Mouse (Mus musculus) adrenal gland, postnatal 4 days (tissue): ENCODE results near the gene Aspdh. TPM values are rescaled to one million over a fixed set of nuclear protein-coding genes. Genes with fewer than 3 reads are reported as not detected.

Experiments used
- DNase-seq, 2 experiments: peaks; one replicate each; pipeline ENCODE4 v3.0.0; 2021 to 2022; ENCODE audit warnings: low spot score in 2 of 2, mixed read lengths in 2 of 2
- total RNA-seq, 2 experiments: library from RNA; stranded (reverse); gene quantifications; 2 replicates each; pipeline ENCODE4 v1.2.3; 2021

The Aspdh gene
- total RNA-seq, 2 experiments from 2014 or later = 3.2 to 6.2 TPM

DNA sequence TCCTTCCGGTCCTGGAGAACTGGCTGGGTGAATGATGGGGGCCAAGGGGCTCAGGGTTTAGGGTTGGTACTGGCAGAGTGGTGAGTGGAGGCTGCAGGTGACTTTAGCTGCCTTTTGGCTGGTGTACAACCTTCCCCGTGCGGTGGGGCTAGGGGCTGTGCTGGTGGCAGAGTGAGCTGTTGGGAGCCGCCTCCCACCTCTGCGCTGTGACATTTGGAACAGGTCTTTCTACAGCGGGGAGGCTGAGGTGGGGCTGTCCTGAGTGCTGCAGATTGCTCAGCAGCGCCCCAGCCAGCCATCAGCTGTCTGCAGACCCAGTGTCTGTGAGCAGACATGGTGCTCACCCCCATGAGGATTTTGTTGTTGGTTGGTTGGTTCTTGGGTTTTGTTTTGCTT lies 19.7 kb upstream of the Aspdh start:
- no peak for DNase-seq

DNA sequence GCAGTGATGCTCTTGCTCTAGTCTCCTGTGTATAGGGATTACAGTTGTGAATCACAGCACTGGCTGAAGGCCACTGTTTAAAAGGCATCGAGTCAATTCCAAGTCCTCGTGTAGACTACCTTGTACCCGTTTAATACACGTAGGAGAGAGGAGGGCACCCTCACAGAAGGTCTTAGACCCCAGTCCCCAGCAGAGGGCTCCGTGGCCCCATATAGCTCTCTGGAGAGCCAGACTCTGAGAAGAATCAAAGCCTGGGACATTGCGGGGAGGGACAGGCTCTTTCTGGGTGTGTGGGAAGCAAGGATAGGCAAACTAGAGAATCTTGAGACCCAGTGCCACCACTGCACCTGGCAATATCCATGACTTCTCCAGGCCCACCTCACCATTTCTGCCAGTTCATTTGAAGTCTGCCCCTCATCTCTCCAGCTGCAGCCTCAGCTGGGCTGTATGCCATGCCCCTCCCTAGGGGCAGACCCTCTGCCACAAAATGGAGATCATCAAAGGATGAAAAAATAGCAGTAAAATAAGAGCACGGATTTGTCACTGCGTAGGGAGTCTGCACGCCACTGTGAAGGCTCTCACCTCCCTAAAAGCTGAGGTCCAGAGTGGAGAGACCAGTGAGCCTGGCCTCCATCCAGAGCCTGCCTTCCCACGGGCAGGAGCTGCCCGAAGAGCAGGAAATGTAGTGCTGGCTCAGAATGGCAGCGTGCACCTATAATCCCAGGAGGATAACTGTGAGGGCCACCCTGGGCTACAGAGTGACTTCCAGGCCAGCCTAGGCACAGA lies 18.9 kb upstream of the Aspdh start:
- no peak for DNase-seq

DNA sequence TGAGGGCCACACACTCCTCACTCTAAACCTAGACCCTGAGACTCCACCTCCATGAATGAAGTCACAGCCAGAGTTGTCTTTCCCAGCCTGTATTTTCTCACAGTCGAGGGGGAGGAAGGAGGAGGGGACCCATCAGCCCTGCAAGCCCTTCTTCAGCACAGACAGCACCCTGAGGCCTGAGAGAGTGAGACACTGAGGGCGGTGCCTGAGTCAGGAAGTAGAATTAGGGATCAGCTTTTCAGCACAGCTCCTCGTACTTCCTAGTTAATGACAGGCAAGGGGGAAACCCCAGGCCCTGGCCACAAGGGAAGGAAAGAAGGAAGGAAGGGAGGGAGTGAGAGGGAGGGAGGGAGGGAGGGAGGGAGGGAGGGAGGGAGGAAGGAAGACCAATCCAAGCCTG lies 11.9 kb upstream of the Aspdh start:
- DNase-seq = no peak

DNA sequence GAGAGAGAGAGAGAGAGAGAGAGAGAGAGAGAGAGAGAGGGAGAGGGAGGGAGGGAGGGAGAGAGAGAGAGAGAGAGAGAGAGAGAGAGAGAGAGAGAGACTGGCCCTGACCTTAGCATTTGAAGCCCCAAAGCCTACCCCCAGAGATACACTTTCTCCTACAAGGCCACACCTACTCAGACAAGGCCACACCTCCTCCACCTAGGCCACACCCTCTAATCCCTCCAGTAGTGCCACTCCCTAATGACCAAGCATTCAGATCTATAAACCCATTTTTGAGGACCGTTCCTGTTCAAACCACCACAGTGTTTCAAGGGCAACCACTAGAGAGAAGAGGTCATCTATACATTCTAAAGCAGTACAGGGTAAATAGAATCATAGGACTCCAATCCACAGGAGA lies 8.9 kb upstream of the Aspdh start:
- no peak for DNase-seq

DNA sequence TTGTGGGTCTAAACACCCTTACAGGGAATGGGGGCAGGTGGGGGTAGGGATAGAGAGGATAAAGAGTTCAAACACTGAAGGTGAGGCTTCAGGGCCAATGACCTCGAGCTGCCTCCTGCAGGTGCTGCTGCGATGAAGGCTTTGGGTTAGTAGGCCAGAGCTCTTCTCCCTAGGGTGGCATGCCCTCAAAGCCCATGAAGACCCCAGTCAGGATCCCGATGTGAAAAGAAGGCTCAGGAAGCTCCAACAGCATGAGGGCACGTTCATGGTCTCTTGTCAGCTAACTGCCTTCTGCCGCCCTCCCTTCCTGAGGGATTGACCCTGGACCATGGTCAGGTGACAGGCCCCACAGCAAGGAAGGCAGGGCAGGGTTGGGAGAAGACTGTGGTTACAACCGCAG lies 5.1 kb upstream of the Aspdh start:
- no peak for DNase-seq

DNA sequence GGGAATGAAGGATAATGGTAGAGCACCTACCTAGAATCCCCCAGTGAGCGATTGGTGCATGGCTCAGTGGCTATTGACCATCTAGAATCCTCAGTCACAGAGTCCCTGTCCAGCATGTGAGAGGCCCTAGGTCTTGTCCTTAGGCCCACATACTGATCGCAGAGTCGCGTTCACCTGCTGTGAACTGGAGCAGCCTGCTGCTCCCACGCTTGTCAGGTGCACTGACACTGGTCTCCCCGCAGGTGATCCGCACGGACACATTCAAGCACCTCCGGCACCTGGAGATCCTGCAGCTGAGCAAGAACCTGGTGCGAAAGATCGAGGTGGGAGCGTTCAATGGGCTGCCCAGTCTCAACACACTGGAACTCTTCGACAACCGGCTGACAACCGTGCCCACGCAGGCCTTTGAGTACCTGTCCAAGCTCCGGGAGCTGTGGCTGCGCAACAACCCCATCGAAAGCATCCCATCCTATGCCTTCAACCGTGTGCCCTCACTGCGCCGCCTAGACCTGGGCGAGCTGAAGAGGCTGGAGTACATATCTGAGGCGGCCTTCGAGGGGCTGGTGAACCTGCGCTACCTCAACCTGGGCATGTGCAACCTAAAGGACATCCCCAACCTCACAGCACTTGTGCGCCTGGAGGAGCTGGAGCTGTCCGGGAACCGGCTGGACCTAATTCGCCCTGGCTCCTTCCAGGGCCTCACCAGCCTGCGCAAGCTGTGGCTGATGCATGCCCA lies 4.3 kb upstream of the Aspdh start:
- DNase-seq = no peak

DNA sequence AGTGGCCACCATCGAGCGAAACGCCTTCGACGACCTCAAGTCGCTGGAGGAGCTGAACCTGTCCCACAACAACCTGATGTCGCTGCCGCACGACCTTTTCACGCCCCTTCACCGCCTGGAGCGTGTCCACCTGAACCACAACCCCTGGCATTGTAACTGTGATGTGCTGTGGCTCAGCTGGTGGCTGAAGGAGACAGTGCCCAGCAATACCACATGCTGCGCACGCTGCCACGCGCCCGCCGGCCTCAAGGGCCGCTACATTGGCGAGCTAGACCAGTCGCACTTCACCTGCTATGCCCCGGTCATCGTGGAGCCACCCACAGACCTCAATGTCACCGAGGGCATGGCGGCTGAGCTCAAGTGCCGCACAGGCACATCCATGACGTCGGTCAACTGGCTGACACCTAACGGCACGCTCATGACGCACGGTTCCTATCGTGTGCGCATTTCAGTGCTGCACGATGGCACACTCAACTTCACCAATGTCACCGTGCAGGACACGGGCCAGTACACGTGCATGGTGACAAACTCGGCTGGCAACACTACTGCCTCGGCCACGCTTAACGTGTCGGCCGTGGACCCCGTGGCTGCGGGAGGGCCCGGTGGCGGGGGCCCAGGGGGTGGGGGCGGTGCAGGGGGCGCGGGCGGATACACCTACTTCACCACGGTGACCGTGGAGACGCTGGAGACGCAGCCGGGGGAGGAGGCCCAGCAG lies 3.5 kb upstream of the Aspdh start:
- no peak for DNase-seq

DNA sequence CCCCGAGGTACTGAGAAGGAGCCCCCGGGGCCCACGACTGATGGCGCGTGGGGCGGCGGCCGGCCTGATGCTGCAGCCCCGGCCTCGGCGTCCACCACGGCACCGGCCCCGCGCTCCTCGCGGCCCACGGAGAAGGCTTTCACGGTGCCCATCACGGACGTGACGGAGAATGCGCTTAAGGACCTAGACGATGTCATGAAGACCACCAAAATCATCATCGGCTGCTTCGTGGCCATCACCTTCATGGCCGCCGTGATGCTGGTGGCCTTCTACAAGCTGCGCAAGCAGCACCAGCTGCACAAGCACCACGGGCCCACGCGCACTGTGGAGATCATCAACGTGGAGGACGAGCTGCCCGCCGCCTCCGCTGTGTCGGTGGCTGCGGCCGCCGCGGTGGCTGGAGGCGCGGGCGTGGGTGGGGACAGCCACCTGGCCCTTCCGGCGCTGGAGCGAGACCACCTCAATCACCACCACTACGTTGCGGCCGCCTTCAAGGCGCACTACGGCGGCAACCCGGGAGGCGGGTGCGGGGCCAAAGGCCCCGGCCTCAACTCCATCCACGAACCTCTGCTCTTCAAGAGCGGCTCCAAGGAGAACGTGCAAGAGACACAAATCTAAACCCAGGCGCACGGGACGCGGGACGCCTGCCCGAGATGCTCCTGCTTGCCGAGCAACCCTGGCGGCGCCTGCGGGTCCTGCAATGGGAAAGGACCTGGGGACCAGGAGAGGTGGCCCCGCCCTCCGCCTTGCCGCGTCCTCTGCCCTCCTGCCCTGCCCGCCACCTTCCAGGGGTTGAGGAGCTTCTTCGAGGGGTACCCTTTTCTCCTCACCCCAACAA lies 2.8 kb upstream of the Aspdh start:
- peak in 1 of 2 experiments; percentile 4 for DNase-seq

DNA sequence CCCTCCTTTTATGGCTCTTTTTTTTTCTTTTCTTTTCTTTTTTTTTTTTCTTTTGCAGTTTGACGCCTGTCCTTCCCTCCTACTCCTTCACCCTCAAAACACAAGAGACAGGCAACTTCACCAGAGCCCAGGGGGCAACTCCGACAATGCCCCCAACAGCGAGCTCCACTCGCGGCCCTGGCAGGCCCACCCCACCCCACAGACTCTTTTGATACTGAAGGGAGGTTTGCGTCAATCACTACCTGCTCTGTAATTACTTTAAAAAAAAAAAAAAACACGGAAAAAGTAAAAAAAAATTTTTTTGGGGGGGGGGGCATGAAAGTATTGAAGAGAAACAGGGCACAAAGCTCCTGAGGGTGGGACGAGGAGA lies 2.1 kb upstream of the Aspdh start:
- DNase-seq = peak in 1 of 2 experiments; percentile 1

DNA sequence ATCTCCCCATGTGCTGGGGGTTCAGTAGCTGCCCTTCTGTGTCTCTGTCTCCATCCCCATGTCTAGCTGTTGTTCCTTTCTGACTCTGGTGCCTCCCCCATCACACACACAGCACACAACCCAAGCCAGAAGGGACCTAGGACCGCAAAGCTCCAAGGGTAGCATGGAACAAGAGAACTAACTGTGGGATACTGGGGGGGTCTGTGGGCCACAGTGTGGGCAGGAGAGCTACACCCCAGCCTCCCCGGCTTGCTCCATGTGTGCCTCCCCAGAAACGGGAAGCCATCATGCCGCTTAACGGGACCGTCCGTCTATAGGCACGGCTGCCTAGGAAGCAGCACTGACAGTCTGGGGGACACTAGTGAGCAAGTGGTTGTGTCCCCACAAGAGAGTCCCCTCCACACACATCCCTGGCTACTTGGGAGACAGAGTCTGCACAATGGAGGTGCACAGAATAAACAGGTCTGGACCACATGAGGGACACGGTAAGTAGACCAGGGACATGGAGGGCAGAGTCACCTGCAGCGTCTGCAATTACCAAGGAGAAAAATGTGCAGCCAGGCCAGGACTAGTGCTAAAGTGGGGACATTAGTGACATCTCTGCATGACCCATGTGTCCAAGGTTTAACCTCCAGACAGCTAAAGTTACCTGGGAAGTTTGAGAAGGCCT lies 1.5 kb upstream of the Aspdh start:
- DNase-seq = peak in 1 of 2 experiments; percentile 1

DNA sequence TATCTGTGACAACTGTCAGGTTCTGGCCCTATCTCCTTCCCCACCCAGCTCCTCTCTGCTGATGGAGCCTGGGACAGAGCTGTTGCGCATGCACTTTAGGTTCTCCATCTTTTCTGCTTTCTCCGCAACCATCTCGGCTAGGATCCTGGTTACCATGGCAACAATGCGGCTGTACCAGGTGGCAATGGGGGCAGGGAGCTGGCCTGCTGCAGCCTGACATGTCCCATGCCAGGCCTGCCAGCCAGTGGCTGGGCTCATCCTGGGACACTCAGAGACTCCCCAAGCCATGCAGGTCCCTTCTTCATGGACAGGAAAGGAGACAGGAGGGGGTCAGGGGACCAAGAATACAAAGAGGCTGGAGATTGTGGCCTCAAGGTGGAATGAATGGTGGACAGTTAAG lies 680 bp upstream of the Aspdh start:
- DNase-seq = peak in 1 of 2 experiments; percentile 3

DNA sequence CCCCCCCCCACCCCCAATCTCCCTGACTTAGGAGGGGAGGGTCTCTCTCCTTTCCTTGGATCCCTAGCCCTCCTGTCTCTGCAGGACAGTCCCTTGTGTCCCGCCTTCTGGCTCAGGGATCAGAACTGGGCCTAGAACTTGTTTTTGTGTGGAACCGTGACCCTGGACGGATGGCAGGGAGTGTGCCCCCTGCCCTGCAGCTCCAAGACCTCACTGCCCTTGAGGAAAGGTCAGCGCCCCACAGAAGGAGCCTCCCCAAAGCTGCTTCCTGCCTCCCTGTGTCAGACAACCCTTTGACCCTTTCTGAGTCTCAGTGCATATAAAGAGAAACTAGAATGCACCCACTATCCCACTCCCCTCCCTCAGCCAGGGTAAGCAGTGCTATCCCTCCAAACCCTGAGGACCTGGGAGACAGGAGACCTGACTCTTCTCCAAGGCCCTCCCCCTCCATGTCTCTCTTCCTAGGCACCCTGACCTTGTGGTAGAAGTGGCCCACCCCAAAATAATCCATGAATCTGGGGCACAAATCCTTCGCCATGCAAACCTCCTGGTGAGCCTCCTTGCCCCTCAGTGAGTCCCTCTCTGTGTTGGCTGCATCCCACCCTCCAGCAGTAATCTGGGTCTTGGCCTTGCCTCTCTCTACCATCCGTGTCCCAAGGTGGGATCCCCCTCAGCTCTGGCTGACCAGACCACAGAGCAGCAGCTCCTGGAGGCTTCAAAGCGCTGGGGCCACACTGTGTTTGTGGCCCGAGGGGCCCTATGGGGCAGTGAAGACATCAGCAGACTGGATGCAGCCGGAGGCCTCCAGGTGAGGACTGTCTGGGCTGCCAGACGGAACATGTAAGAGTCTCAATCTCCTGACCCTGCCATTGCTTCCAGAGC lies 1.1 kb downstream of the Aspdh start:
- DNase-seq = no peak

DNA sequence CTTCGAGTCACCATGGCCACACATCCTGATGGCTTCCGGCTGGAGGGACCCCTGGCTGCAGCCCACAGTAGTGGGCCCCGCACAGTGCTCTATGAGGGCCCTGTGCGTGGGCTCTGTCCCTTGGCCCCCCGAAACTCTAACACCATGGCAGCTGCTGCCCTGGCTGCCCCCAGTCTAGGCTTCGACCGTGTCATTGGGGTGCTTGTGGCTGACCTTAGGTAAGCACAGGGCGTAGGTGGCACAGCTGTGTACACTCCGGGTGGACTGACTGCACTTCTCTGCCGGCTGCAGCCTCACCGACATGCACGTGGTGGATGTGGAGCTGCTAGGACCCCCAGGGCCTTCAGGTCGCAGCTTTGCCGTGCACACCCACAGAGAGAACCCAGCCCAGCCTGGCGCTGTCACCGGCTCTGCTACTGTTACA lies 1.7 kb downstream of the Aspdh start:
- no peak for DNase-seq

DNA sequence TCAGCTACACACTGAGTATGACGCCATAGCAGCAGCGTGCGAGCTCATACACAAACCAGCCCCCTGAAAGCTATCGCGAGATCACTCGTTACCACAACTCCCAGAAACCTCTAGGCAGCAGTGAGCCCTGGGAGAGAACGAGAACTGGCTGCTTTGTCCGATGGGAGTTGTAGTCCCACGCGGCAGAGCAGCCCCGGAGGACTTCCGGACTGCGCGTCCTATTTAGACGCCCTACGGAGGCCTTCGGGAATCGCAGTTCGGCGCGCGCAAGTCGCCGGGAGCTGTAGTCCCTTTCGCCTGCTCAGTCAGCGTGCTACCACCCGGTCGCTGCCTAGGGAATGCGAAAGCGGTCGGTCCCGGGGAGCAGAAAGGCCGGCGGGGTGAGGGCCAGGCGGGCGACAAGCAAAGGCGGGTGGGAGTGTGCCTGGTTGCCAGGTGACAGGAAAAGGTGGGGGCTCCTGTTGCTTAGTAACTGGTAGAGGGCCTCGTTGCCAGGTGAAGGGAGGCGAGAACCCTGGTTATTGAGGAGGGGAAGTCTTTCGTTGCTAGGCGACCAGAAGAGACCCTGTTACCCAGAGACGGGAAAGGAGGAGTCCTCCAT lies 2.7 kb downstream of the Aspdh start, which contains the start of gene Josd2:
Gene Josd2 (plus strand): TSS at position 170 of the 601 bp plus-strand sequence.
- peak; percentile 69 to 87 for DNase-seq

DNA sequence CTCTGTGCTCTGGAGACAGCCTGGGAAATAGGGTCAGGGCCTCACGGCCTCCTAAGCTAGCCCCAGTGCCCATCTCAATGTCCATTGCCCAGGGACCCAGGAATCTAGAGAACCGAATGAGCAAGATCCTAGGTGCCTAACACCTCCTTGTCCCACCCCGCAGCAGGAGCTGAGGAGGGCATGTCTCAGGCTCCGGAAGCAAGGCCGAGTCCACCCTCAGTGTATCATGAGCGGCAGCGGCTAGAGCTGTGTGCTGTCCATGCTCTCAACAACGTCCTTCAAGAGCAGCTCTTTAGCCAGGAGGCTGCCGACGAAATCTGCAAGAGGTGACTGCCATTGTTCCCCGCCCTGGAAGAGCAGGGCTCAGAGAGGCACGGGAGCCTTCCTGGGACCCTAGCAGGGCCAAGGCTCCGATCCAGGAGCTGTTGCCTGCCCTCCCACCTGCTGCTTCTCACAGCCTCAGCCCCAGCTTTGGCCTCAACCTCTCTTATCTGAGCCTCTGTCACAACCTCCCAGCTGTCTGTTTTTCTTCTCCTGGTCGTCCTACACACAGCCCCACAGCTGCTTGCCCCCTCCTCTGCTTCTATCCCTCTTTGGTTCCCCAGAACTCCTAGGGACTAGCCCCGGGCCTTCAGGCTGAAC lies 3.6 kb downstream of the Aspdh start:
- peak in 1 of 2 experiments; percentile 1 for DNase-seq

DNA sequence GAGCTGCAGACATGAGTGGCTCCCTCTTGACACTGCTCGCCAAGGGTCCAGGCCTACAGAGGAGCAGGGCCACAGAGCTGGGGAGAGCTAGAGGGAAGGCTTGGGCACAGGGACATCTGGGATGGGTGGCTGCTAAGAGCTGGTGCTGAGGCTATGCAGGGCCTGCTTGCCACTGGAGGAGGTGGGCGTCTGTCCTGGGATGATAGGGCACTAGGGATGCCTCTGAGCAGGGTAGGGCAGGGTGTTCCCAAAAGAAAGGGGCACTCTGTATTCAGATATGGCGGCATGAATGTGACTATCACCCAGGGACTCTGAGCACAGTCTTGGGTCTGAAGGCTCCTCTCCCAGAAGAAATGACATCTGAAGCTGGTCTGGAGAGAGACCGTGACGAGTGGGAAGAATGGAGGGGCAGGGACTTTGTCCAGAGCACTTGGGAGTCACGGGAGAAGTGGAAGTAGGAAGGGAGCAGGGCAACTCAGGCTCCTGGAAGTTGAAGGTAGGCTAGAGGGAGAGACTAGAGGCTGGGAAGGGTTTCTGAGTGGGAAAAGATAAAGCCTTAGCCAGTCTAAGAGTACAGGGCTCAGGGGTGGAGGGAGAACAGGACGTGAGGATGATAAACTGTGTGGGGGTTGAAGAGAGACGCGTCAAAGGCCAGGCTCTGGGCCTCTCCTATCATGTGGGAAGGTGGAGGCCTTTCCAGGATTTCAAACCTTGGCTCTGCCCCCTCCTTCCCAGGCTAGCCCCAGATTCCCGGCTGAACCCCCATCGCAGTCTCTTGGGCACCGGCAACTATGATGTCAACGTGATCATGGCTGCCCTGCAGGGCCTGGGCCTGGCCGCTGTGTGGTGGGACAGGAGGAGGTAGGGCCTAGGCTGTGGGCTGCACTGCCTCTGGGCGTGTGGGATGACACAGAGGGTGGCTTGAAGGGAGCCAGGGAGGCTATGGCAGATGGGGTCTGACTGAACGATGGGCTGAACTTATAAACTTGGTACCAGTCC lies 4.8 kb downstream of the Aspdh start:
- peak in 1 of 2 experiments; percentile 2 for DNase-seq
